Mouse (Mus musculus) heart, postnatal 0 days (tissue): ENCODE data around the gene Xbp1.

Source experiments
- CTCF ChIP-seq: IDR thresholded peaks from 2 replicates; pipeline ENCODE4 v1.5.1; 2016; ENCODE audit warnings: antibody characterized with exemption, control low read depth, low read depth
- EP300 ChIP-seq: IDR thresholded peaks from 2 replicates; pipeline ENCODE4 v1.6.1; 2016; ENCODE audit warnings: antibody characterized with exemption, low read depth

DNA sequence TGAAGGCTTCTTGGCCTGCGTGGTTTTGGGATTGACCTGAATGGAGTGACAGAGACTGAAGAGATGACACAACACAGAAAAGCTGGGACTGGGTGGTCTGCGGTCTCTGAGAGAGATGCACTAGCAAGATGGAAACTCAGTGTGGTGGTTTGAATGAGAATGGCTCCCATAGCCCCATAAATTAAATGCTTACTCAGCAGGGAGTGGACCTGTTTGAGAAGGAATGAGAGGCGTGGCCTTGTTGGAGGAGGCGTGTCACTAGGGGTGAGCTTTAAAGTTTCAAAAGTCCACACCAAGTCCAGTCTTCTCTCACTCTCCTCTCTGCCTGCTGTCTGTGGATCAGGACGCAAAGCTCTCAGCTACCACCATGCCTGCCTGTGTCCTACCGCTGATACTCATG lies 47.2 kb downstream of the Xbp1 start:
- no peak for TF ChIP-seq CTCF
- TF ChIP-seq EP300, result no peak
